Mouse (Mus musculus): ENCODE data around the gene Fam241a.

- TF ChIP-seq POLR2A (IDR thresholded peaks at IDR 0.05; ENCODE audit: extremely low read depth, insufficient read depth, low read length) (no peak), CTCF (IDR thresholded peaks at IDR 0.05; ENCODE audit: extremely low read depth, insufficient read depth, low read length) (no peak)
Measured at GRCm38 (mm10) chr3:127930326-127931012, 34.3 kb upstream of the Fam241a start.

All from cortical plate, adult 2 months (tissue).